Mouse (Mus musculus) spleen, postnatal 36 days (tissue): ENCODE data around the gene Armc2.

ENCODE experiments used
- DNase-seq, 2 experiments: peaks; one replicate each; pipeline ENCODE4 v3.0.0; 2022; ENCODE audit warnings: low spot score in 2 of 2, mixed read lengths in 1 of 2

The Armc2 gene

GRCm38 (mm10) chr10:41908899-41909298 is 109.3 kb downstream of the Armc2 start:
- no peak for DNase-seq

GRCm38 (mm10) chr10:41907950-41908349 is 110.3 kb downstream of the Armc2 start:
- DNase-seq = no peak

- DNase-seq = no peak
Measured at GRCm38 (mm10) chr10:41907473-41907872, 110.8 kb downstream of the Armc2 start.

- no peak for DNase-seq
Measured at GRCm38 (mm10) chr10:41901864-41902263, 116.4 kb downstream of the Armc2 start.

DNA sequence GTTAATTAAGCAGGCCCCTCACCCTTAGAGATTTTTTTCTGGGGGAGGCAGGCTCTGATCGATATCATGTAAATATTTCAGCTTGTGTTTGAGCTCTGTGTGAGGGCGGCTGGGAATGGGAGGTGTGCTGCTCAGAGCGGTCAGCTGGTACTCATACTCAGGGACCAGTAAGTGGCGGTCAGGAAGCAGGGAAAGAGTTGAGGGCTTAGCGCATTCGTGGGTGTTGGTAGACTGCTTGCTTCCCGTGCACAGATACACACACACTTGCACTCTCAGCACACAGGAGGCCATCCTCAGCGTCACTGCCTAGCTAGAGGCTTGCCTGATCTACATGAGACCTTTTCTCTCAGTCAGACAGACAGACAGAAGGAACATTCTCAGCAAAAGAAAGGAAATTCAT is 116.8 kb downstream of the Armc2 start:
- DNase-seq = no peak

GRCm38 (mm10) chr10:41896865-41897264 is 121.4 kb downstream of the Armc2 start:
- no peak for DNase-seq

GRCm38 (mm10) chr10:41896425-41896824 is 121.8 kb downstream of the Armc2 start:
- no peak for DNase-seq

GRCm38 (mm10) chr10:41893433-41894411 is 124.5 kb downstream of the Armc2 start:
- peak; percentile 72 to 74 for DNase-seq

GRCm38 (mm10) chr10:41891312-41891711 is 126.9 kb downstream of the Armc2 start:
- DNase-seq = peak; percentile 49 to 50

- DNase-seq = no peak
Measured at GRCm38 (mm10) chr10:41890537-41890936, 127.7 kb downstream of the Armc2 start.

DNA sequence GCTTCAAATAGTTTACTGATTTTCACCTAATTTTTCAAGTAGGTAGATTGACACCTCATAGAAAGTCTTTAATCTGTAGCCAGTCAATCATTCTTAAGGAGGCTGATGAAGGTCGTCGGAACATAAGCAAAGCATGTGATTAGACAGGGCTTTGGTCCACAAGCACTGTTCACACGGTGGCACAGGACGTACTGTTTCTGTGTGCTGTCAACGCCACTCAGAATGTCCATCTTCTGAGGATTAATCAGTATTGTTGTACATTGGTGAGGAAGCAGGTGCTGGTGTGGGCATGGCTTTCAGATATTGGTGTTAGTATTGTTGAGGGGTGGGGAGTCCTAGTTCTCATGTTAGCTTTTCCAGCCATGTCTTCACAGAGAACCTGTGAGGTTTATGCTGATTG is 128.7 kb downstream of the Armc2 start:
- DNase-seq = no peak

DNA sequence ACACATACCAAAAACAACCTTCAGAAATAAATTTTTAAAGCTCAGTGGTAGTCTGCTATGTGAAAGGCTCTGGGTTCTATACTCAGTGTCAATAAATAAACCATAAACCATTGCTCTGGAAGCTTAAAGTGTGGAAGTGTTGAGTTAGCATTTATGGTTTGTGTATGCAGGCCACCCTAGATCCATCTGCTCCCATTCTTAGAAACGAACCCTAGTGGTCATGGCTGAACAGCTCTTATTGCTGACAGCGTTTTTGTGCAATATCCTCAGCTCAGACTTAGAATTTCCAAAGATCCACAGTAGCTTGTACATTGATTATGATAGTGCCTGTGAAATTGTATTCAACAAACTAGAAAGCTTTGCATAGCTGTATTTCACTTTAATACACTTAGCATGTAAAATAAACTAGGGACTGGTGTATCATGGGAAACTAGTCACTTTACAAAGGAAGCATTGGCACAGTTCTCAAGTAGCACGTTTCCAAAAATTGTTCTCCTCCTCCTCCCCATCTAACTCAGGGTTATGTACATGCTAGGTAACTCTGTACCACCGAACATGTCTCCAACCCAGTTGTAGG is 129.8 kb downstream of the Armc2 start:
- peak in 1 of 2 experiments; percentile 48 for DNase-seq

- peak; percentile 94 for DNase-seq
Measured at GRCm38 (mm10) chr10:41887080-41887821, 131.0 kb downstream of the Armc2 start.

- no peak for DNase-seq
Measured at GRCm38 (mm10) chr10:41883741-41884575, 134.3 kb downstream of the Armc2 start.

- no peak for DNase-seq
Measured at GRCm38 (mm10) chr10:41881438-41881837, 136.8 kb downstream of the Armc2 start.

DNA sequence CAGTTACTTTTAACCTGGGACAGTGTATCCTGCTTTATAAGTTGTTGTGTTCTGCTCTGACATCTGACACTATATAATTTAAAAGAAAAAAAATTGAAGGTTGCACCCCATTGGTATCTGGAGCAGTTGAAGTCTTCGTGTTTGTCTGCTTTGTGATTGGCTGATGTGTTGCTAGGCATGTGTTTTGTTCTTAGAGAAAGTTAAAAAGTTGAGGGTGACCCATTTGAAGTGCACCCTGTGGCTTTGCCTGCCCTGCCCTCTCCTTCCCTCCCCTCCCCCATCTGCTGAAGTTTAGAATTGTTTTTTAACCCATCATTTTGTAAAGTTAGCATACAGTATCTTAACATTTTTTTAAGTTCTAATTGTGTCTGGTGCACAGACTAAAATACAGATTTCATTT is 137.5 kb downstream of the Armc2 start:
- DNase-seq = peak in 1 of 2 experiments; percentile 45

- no peak for DNase-seq
Measured at GRCm38 (mm10) chr10:41880206-41880605, 138.0 kb downstream of the Armc2 start.

GRCm38 (mm10) chr10:41879675-41880074 is 138.6 kb downstream of the Armc2 start:
- no peak for DNase-seq

DNA sequence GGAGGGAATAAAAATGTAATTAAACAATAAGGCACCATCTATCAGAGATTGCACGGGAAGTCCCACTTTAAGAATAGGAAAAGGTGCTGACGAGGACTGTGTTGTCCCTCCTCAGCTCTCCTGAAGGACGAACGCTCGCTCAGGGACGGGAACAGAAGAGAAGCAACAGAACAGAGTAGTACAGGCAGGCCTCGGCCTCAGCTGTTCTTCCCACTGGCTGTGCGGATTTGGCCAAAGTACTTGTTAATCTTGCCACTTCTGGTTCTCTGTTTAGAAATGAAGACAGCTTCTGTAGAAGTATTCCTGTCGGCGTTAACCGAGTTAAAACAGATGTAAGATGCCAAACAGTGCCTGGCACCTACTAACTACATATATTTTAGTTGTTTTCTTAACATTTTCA is 139.9 kb downstream of the Armc2 start:
- no peak for DNase-seq

GRCm38 (mm10) chr10:41875624-41876023 is 142.6 kb downstream of the Armc2 start:
- no peak for DNase-seq

DNA sequence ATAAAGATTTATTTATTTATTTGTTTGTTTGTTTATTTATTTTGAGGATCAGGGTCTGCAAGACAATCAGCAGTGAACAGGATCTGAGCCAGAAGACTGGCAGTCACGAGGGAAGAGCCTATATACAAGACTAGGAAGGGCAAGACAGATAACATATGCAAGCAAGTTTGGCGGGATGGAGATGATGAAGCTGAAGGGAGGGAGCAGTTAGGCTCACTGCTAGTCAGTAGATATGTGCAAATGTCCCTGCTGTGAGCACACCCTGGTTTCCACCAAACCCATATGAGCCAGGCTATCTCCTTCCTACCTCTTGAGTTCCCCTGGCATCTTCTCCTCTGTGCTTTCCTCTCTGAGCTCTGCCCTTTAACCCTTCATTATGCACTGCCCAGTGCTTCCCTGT is 146.7 kb downstream of the Armc2 start:
- DNase-seq = no peak
